Mouse (Mus musculus) myocyte (in vitro differentiated cells): ENCODE measurements around the gene Cobl.

Experiments used
- CEBPB ChIP-seq: IDR thresholded peaks from 2 replicates; pipeline ENCODE4 v1.6.1; 2011; ENCODE audit warnings: mild to moderate bottlenecking, moderate library complexity; ENCODE audit not compliant: poor library complexity, insufficient read depth, severe bottlenecking
- E2F4 ChIP-seq: IDR thresholded peaks from one replicate; pipeline ENCODE4 v1.6.1; 2011; ENCODE audit warnings: mild to moderate bottlenecking, control low read depth, moderate library complexity; ENCODE audit not compliant: insufficient read depth
- MAX ChIP-seq: IDR thresholded peaks from one replicate; pipeline ENCODE4 v1.6.1; 2011; ENCODE audit warnings: low read depth, mild to moderate bottlenecking, control low read depth
- MYOD1 ChIP-seq, 3 experiments: IDR thresholded peaks; one replicate each; pipeline ENCODE4 v1.6.1; 2011; ENCODE audit warnings: control low read depth in 2 of 3, low read depth in 2 of 3, mild to moderate bottlenecking in 2 of 3, moderate library complexity in 1 of 3; ENCODE audit not compliant: insufficient read length in 2 of 3, control insufficient read depth in 1 of 3
- POLR2A ChIP-seq: IDR thresholded peaks from one replicate; pipeline ENCODE4 v1.6.1; 2011; ENCODE audit warnings: low read depth, mild to moderate bottlenecking, control low read depth, moderate library complexity; ENCODE audit not compliant: insufficient read length
- POLR2AphosphoS2 ChIP-seq: IDR thresholded peaks from one replicate; pipeline ENCODE4 v1.6.1; 2011; ENCODE audit warnings: low read depth, control low read depth; ENCODE audit not compliant: insufficient read length
- REST ChIP-seq: IDR thresholded peaks from one replicate; pipeline ENCODE4 v1.6.1; 2011; ENCODE audit warnings: mild to moderate bottlenecking, control low read depth, moderate library complexity; ENCODE audit not compliant: insufficient read depth, insufficient read length
- TCF12 ChIP-seq: IDR thresholded peaks from one replicate; pipeline ENCODE4 v1.6.1; 2011; ENCODE audit warnings: mild to moderate bottlenecking, control low read depth; ENCODE audit not compliant: poor library complexity, insufficient read depth, severe bottlenecking
- USF1 ChIP-seq: IDR thresholded peaks from one replicate; pipeline ENCODE4 v1.6.1; 2011; ENCODE audit warnings: low read depth, mild to moderate bottlenecking, control low read depth, moderate library complexity

- no peak for TF ChIP-seq CEBPB
- TF ChIP-seq POLR2A: no peak
- TF ChIP-seq TCF12: no peak
- TF ChIP-seq MYOD1 (IDR thresholded peaks at IDR 0.05; ENCODE audit: control insufficient read depth in 1 of 3, insufficient read length in 2 of 3, low read depth in 2 of 3): no peak
- TF ChIP-seq MAX: no peak
- no peak for TF ChIP-seq E2F4
- TF ChIP-seq USF1: no peak
- no peak for TF ChIP-seq POLR2AphosphoS2
- no peak for TF ChIP-seq REST
Measured at GRCm38 (mm10) chr11:12467217-12467616, 2.5 kb upstream of the Cobl start.
